Mouse (Mus musculus) intestine, embryonic 16.5 days (tissue): Measurements from ENCODE around the gene Togaram2. TPM values are rescaled to one million over a fixed set of nuclear protein-coding genes. Genes with fewer than 3 reads are reported as not detected.

Experiments used
- ATAC-seq: fragments of 200-750 bp; cut with Nextera tagmentation; 2 replicates; pipeline ENCODE4 v1.8.0; 2017; ENCODE audit warnings: moderate TSS enrichment, moderate library complexity
- H3K27ac ChIP-seq: fragments of 300-500 bp; sonication (generic); 2 replicates; pipeline ENCODE4 v1.5.1; 2014; ENCODE audit warnings: mild to moderate bottlenecking, low read length
- H3K27me3 ChIP-seq: fragments of 300-500 bp; sonication (generic); replicated peaks from 2 replicates; pipeline ENCODE4 v1.6.1; 2014; ENCODE audit warnings: low read length, control low read depth, mixed read lengths; ENCODE audit not compliant: control insufficient read depth, insufficient read depth
- H3K36me3 ChIP-seq: fragments of 300-500 bp; sonication (generic); 2 replicates; pipeline ENCODE4 v1.6.1; 2014; ENCODE audit warnings: low read length, control low read depth; ENCODE audit not compliant: control insufficient read depth, insufficient read depth
- H3K4me1 ChIP-seq: fragments of 300-500 bp; sonication (generic); 2 replicates; pipeline ENCODE4 v1.6.1; 2014; ENCODE audit warnings: low read length, control low read depth, mixed read lengths; ENCODE audit not compliant: control insufficient read depth, insufficient read depth
- H3K4me2 ChIP-seq: fragments of 300-500 bp; sonication (generic); 2 replicates; pipeline ENCODE4 v1.6.1; 2014; ENCODE audit warnings: low read depth, low read length, control low read depth
- H3K4me3 ChIP-seq: fragments of 300-500 bp; sonication (generic); 2 replicates; pipeline ENCODE4 v1.5.1; 2014; ENCODE audit warnings: mild to moderate bottlenecking, low read length
- H3K9ac ChIP-seq: fragments of 300-500 bp; sonication (generic); 2 replicates; pipeline ENCODE4 v1.6.1; 2014; ENCODE audit warnings: low read depth, low read length
- H3K9me3 ChIP-seq: fragments of 300-500 bp; sonication (generic); 2 replicates; pipeline ENCODE4 v1.6.1; 2016; ENCODE audit warnings: low read length, control low read depth; ENCODE audit not compliant: control insufficient read depth
- WGBS: fragments of 180-500 bp; shearing (Covaris S2); extraction: QIAGEN DNeasy Blood & Tissue Kit; methylation state at CpG from one replicate; pipeline ENCODE4 v1.1.7; 2014; 5-methylcytosine and 5-hydroxymethylcytosine counted together
- polyA plus RNA-seq: library from polyadenylated mRNA; unstranded; fragments of >200 nt; fragmentation: Nextera tagmentation; extraction: Ambion mirVana; gene quantifications from 2 replicates; pipeline ENCODE4 v1.2.1, GENCODE M21; 2015

The Togaram2 gene
- polyA plus RNA-seq, 1 experiment from 2014 or later: 0.45 TPM

DNA sequence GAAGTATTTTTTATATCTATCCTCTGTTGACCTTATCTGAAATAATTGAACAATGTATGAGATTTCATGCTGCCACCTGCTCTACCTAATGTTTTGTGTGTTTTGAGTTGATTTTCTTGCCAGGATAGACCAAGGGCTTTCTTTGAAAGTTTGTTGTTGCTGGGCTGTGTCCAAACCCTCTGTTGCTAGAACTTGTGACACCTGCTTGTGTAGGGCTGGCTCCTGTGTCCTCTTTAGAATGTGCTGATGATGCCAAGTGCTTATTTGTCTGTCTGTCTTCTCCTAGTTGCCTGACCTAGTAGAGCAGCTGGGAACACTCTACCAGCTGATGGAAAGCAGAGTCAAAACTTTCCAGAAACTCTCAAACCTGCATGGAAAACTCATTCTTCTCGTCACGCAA, 20.6 kb upstream of the Togaram2 start:
- no peak overlapping the region for H3K4me2 ChIP-seq
- H3K27me3 ChIP-seq: no peaks in the 10 kb centered on the region
- 93% methylated on average over 2 of the region's 2 CpGs for WGBS
- ATAC-seq: no peak
- H3K9ac ChIP-seq: no peak overlapping the region
- H3K36me3 ChIP-seq: peaks cover 19% of the 10 kb centered on the region
- H3K4me1 ChIP-seq: no peaks in the 10 kb centered on the region
- no peak overlapping the region for H3K4me3 ChIP-seq
- H3K27ac ChIP-seq: no peak overlapping the region
- no peaks in the 10 kb centered on the region for H3K9me3 ChIP-seq

DNA sequence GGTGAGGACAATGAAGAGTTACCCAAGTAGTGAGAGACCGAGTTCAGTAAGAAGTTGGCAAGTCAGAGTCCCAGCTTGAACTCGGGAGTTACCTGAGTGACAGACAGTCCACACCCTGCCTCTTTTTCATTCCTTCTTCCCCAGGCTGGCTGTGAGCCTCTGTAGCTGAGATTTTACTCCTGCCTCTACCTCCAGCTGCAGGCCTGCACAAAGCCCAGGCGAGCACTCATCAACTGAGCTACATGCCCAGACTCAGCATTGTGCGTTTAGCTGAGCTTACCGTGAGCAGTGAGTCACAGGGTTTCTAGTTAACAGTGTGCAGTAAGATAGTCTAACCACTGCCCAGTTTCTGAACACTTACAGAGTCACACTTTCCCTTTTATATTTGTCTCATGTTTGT, 20.1 kb upstream of the Togaram2 start:
- Histone ChIP-seq H3K27me3 (no peaks in the 10 kb centered on the region), H3K36me3 (peaks cover 19% of the 10 kb centered on the region), H3K4me2 (no peak overlapping the region), H3K9me3 (no peaks in the 10 kb centered on the region), H3K9ac (no peak overlapping the region), H3K27ac (no peak overlapping the region), H3K4me1 (no peaks in the 10 kb centered on the region), H3K4me3 (no peak overlapping the region)
- 91% methylated on average over 5 of the region's 5 CpGs for WGBS
- no peak for ATAC-seq

DNA sequence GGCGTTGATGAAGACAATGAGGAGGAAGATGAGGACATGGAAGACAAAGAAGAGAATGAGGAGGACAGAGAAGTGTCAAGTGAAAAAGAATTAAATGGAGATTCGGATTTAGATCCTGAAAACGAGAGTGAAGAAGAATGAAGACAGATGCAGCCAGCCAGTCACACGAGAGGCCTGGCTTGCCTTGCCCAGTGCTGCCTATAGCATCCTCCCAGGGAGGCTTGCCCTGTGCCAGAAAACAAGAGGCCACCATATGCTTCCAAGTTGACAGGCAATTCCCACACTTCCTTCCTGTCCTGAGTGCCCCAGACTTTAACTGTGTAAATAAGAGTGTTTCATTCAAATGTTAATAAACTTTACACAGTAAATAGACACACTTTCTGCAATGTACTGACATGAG, 15.5 kb upstream of the Togaram2 start:
- Histone ChIP-seq H3K36me3 (peaks cover 12% of the 10 kb centered on the region), H3K4me1 (no peaks in the 10 kb centered on the region), H3K4me3 (no peak overlapping the region), H3K4me2 (no peak overlapping the region), H3K27ac (no peak overlapping the region), H3K9ac (no peak overlapping the region), H3K9me3 (no peaks in the 10 kb centered on the region), H3K27me3 (no peaks in the 10 kb centered on the region)
- WGBS: 80% methylated on average over 4 of the region's 4 CpGs
- no peak for ATAC-seq

DNA sequence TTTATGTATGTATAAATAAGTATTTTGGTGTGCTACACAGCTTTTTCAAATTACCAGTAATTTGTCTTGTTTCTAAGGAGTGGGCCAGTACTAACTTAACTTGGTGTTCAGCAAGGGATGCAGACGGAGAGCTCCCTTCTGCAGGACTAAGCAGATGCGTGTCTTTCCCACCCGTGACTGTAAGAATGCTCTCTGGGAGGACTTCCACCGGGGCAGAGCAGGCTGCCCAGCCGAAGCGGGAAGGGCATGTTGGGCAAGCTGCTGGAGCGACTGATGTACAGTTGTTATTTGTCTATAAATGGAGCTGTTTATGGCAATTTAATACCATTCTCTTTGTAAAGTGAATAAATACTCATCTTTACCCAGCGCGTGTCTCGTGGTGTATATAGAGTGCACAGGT, 14.4 kb upstream of the Togaram2 start:
- Histone ChIP-seq H3K4me1 (no peaks in the 10 kb centered on the region), H3K36me3 (peaks cover 7% of the 10 kb centered on the region), H3K4me2 (no peak overlapping the region), H3K9me3 (no peaks in the 10 kb centered on the region), H3K27me3 (no peaks in the 10 kb centered on the region), H3K27ac (no peak overlapping the region), H3K4me3 (no peak overlapping the region), H3K9ac (no peak overlapping the region)
- no peak for ATAC-seq
- WGBS: 88% methylated on average over 10 of the region's 10 CpGs

DNA sequence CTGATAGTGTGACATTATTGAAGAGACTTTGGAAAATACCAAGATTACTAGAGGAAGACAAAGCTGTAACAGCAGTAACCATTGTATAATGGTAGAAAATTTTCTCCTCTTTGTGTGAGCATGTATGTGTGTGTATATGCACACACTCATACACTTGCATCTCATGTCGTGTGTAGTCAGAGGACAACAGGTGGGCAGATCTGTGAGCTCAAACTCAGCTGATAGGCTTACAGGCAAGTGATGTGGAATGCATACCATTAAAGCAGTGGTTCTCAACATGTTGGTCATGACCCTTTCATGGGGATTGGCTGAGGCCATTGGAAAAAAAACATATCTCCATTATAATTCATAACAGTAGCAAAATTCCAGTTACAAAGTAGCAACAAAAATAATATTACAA, 12.7 kb upstream of the Togaram2 start:
- WGBS: 50% methylated on average over 1 of the region's 1 CpGs
- no peaks in the 10 kb centered on the region for H3K27me3 ChIP-seq

DNA sequence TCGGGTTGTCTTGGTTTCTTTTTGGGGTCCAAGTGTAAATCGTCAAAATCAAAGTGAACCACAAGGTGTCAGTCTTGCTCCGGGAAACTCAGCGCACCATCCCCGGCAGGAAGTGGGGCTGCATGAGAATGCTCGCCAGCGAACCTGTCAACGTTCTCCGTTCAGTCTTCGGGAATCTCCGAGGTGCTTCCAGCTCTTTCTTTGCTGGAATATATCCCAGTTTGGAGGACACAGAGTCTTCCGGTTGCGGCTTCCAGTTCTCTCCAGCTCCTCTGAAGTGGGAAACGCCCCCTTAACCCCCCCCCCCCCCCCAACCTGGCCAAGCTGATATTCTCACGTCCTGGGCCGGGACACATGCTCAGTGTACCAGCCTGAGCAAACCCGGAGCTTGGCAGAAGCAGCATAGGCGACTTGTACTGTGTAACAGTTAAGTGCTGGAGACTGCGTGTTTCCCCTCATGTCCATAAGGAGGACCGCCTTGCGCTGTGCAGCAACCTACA, 10.3 kb upstream of the Togaram2 start:
- Histone ChIP-seq H3K9ac (peak overlapping the region; percentile 53), H3K9me3 (no peaks in the 10 kb centered on the region), H3K27ac (no peak overlapping the region), H3K27me3 (no peaks in the 10 kb centered on the region), H3K36me3 (no peaks in the 10 kb centered on the region; the same call in 1 of the 2 replicates), H3K4me3 (peak overlapping the region; percentile 34), H3K4me2 (peak overlapping the region; percentile 58), H3K4me1 (no peaks in the 10 kb centered on the region)
- peak; percentile 83 for ATAC-seq
- 8% methylated on average over 21 of the region's 21 CpGs for WGBS

More for the DNA sequence above, 12.7 kb upstream of the Togaram2 start:
- ATAC-seq: no peak
- no peak overlapping the region for H3K4me3 ChIP-seq
- H3K4me2 ChIP-seq: no peak overlapping the region
- no peak overlapping the region for H3K27ac ChIP-seq
- peaks cover 4% of the 10 kb centered on the region for H3K36me3 ChIP-seq
- no peaks in the 10 kb centered on the region for H3K9me3 ChIP-seq
- H3K9ac ChIP-seq: no peak overlapping the region
- H3K4me1 ChIP-seq: no peaks in the 10 kb centered on the region

DNA sequence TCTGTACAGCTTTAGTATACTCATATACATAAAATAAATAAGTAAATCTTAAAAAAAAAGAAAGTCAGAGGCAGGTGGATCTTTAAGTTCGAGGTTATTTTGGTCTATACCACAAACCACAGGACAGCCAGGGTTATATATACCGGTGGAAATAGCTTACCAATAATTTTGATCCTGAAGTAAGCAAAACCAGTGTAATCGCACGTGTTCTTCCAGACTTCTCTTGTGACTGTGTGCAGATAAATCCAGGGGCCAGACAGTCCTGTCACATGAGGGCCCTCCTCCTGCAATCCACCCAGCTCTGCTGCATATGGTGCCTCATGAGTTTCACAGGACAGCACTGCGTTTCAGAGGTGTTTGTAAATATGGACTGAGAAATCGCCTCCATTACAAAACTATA, 9.6 kb upstream of the Togaram2 start:
- Histone ChIP-seq H3K27ac (no peak overlapping the region), H3K4me2 (no peak overlapping the region), H3K27me3 (no peaks in the 10 kb centered on the region), H3K36me3 (no peaks in the 10 kb centered on the region; the same call in 1 of the 2 replicates), H3K4me3 (no peak overlapping the region), H3K4me1 (no peaks in the 10 kb centered on the region), H3K9me3 (no peaks in the 10 kb centered on the region), H3K9ac (no peak overlapping the region)
- no peak for ATAC-seq
- 71% methylated on average over 6 of the region's 6 CpGs for WGBS

DNA sequence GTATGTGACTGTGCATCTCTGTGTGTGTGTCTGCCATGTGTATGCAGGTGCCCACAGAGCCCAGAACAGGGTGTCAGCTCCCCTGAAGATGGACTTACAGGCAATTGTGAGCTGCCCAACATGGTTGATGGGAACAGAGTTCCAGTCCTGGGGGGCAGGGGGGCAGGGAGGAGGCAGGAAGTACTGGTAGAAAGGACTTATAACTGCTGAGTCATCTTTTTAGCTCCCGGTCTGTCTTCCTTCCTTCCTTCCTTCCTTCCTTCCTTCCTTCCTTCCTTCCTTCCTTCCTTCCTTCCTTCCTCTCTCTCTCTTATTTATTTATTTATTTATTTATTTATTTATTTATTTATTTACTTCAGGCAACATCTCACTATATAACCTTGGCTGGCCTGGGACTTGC, 8.9 kb upstream of the Togaram2 start:
- no peaks in the 10 kb centered on the region for H3K4me1 ChIP-seq
- H3K36me3 ChIP-seq: no peaks in the 10 kb centered on the region; the same call in 1 of the 2 replicates
- H3K4me2 ChIP-seq: no peak overlapping the region
- 50% methylated on average over 1 of the region's 1 CpGs for WGBS
- no peak overlapping the region for H3K27ac ChIP-seq
- ATAC-seq: no peak
- H3K27me3 ChIP-seq: no peaks in the 10 kb centered on the region
- H3K9me3 ChIP-seq: no peaks in the 10 kb centered on the region
- no peak overlapping the region for H3K9ac ChIP-seq
- no peak overlapping the region for H3K4me3 ChIP-seq

DNA sequence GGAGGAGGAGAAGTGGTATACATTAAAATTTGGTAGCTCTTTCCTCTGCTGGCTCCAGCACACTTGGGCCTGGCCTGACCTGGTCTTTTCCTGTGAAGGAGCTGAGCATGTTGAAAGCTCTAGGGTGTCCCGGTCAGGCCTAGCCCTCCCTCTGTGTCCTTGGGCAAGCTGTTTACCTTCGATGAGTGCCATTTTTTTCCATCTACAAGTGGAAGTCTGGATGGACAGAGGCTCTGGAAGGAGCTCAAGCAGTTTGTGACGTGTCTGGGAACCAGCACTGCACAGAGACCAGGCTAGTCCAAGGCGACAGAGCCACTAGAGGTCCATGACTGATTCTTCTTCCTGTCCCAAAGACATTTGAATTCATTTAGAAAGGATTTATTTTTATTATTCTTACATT, 7.9 kb upstream of the Togaram2 start:
- Histone ChIP-seq H3K9me3 (no peaks in the 10 kb centered on the region), H3K27me3 (no peaks in the 10 kb centered on the region), H3K4me2 (no peak overlapping the region), H3K36me3 (no peaks in the 10 kb centered on the region), H3K27ac (no peak overlapping the region), H3K4me3 (no peak overlapping the region), H3K9ac (no peak overlapping the region), H3K4me1 (no peaks in the 10 kb centered on the region)
- no peak for ATAC-seq
- 90% methylated on average over 4 of the region's 4 CpGs for WGBS

DNA sequence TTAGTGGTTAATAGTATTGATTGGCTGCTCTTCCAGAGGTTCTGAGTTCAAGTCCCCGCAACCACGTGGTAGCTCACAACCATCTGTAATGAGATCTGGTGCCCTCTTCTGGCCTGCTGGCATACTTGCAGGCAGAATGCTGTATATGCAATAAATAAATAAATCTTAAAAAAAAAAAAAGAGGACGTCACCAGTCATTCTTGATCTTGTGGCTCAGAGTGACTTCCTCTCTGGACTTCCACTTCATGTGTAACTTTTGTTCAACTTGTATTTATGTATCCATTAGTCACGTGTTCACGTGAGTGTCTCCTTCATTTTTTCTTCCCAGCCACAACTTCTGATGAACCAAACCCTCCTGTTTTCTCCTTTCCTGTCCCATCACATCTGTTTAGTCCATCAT, 3.5 kb upstream of the Togaram2 start:
- 85% methylated on average over 5 of the region's 5 CpGs for WGBS
- no peak overlapping the region for H3K4me3 ChIP-seq
- H3K27me3 ChIP-seq: no peaks in the 10 kb centered on the region
- H3K9me3 ChIP-seq: no peaks in the 10 kb centered on the region
- no peak overlapping the region for H3K9ac ChIP-seq
- peaks cover 9% of the 10 kb centered on the region; the same call in 1 of the 2 replicates for H3K4me1 ChIP-seq
- no peak overlapping the region for H3K27ac ChIP-seq
- ATAC-seq: no peak
- H3K4me2 ChIP-seq: no peak overlapping the region
- no peaks in the 10 kb centered on the region for H3K36me3 ChIP-seq
